Mouse (Mus musculus) midbrain, embryonic 14.5 days (tissue): ENCODE data around the gene Sco2. TPM values are rescaled to one million over a fixed set of nuclear protein-coding genes. Genes with fewer than 3 reads are reported as not detected.

ENCODE experiments used
- ATAC-seq: fragments of 200-750 bp; cut with Nextera tagmentation; 2 replicates; pipeline ENCODE4 v1.8.0; 2017; ENCODE audit warnings: moderate number of reproducible peaks, moderate library complexity; ENCODE audit not compliant: low FRiP score, low TSS enrichment
- DNase-seq: peaks from one replicate; pipeline ENCODE4 v3.0.0-alpha.2; 2015
- H3K27ac ChIP-seq: fragments of 300-500 bp; sonication (generic); replicated peaks from 2 replicates; pipeline ENCODE4 v1.5.1; 2014; ENCODE audit warnings: mild to moderate bottlenecking, low read depth, low read length, moderate library complexity
- H3K27me3 ChIP-seq: fragments of 300-500 bp; sonication (generic); 2 replicates; pipeline ENCODE4 v1.6.1; 2014; ENCODE audit warnings: low read length, control low read depth, mixed read lengths; ENCODE audit not compliant: control insufficient read depth, insufficient read depth
- H3K36me3 ChIP-seq: fragments of 300-500 bp; sonication (generic); 2 replicates; pipeline ENCODE4 v1.6.1; 2014; ENCODE audit warnings: low read length, control low read depth; ENCODE audit not compliant: control insufficient read depth, insufficient read depth
- H3K4me1 ChIP-seq: fragments of 300-500 bp; sonication (generic); 2 replicates; pipeline ENCODE4 v1.6.1; 2014; ENCODE audit warnings: mild to moderate bottlenecking, antibody characterized with exemption, low read length, control low read depth; ENCODE audit not compliant: control insufficient read depth, insufficient read depth
- H3K4me2 ChIP-seq: fragments of 300-500 bp; sonication (generic); 2 replicates; pipeline ENCODE4 v1.6.1; 2014; ENCODE audit warnings: mild to moderate bottlenecking, low read length, moderate library complexity
- H3K4me3 ChIP-seq: fragments of 300-500 bp; sonication (generic); replicated peaks from 2 replicates; pipeline ENCODE4 v1.5.1; 2014; ENCODE audit warnings: low read depth, low read length
- H3K9ac ChIP-seq: fragments of 300-500 bp; sonication (generic); replicated peaks from 2 replicates; pipeline ENCODE4 v1.6.1; 2014; ENCODE audit warnings: mild to moderate bottlenecking, low read length, moderate library complexity
- H3K9me3 ChIP-seq: fragments of 300-500 bp; sonication (generic); 2 replicates; pipeline ENCODE4 v1.6.1; 2016; ENCODE audit warnings: low read length, control low read depth, mixed read lengths; ENCODE audit not compliant: control insufficient read depth
- WGBS: fragments of 180-500 bp; shearing (Covaris S2); extraction: QIAGEN DNeasy Blood & Tissue Kit; methylation state at CpG from one replicate; pipeline ENCODE4 v1.1.7; 2014; 5-methylcytosine and 5-hydroxymethylcytosine counted together
- polyA plus RNA-seq: library from polyadenylated mRNA; unstranded; fragments of >200 nt; fragmentation: Nextera tagmentation; extraction: Ambion mirVana; gene quantifications from 2 replicates; pipeline ENCODE4 v1.2.1, GENCODE M21; 2014

Gene Sco2
- polyA plus RNA-seq, 1 experiment from 2014 or later: 12.2 TPM

GRCm38 (mm10) chr15:89376957-89377356 lies 3.3 kb upstream of the Sco2 start, which contains the start of gene Tymp:
TSS of gene Tymp (minus strand) at chr15:89377039.
- H3K27ac ChIP-seq: no peak within 1 kb of the TSS
- H3K9me3 ChIP-seq: no peaks in the 10 kb centered on the region
- no peak for ATAC-seq
- H3K4me3 ChIP-seq: no peak within 1 kb of the TSS
- peaks cover 19% of the 10 kb centered on the region for H3K4me1 ChIP-seq
- H3K36me3 ChIP-seq: peaks cover 8% of the 10 kb centered on the region
- H3K27me3 ChIP-seq: peaks cover 42% of the 10 kb centered on the region
- no peak within 1 kb of the TSS for H3K4me2 ChIP-seq
- no peak within 1 kb of the TSS for H3K9ac ChIP-seq
- 24% methylated on average over 16 of the region's 16 CpGs for WGBS
- DNase-seq: no peak

GRCm38 (mm10) chr15:89376040-89376439 lies 2.4 kb upstream of the Sco2 start:
- ATAC-seq (no peak), DNase-seq (no peak)
- Histone ChIP-seq H3K36me3 (peaks cover 17% of the 10 kb centered on the region), H3K4me3 (no peak overlapping the region), H3K27ac (no peak overlapping the region), H3K9me3 (no peaks in the 10 kb centered on the region), H3K4me2 (no peak overlapping the region), H3K4me1 (peaks cover 19% of the 10 kb centered on the region), H3K27me3 (peaks cover 42% of the 10 kb centered on the region), H3K9ac (no peak overlapping the region)
- WGBS: 78% methylated on average over 7 of the region's 7 CpGs

GRCm38 (mm10) chr15:89374801-89375534 lies 1.3 kb upstream of the Sco2 start:
- Histone ChIP-seq H3K4me2 (no peak overlapping the region; the same call in 1 of the 2 replicates), H3K27ac (no peak overlapping the region), H3K9ac (no peak overlapping the region; the same call in 1 of the 2 replicates), H3K36me3 (peaks cover 28% of the 10 kb centered on the region), H3K4me3 (no peak overlapping the region), H3K27me3 (peaks cover 38% of the 10 kb centered on the region), H3K4me1 (peaks cover 19% of the 10 kb centered on the region), H3K9me3 (no peaks in the 10 kb centered on the region)
- DNase-seq (no peak), ATAC-seq (no peak)
- 93% methylated on average over 17 of the region's 17 CpGs for WGBS

- H3K36me3 ChIP-seq: peaks cover 34% of the 10 kb centered on the region
- peaks cover 18% of the 10 kb centered on the region for H3K4me1 ChIP-seq
- H3K4me2 ChIP-seq: peak overlapping the region; percentile 87
- WGBS: 44% methylated on average over 9 of the region's 9 CpGs
- H3K4me3 ChIP-seq: peak overlapping the region; percentile 70
- peaks cover 35% of the 10 kb centered on the region for H3K27me3 ChIP-seq
- H3K27ac ChIP-seq: peak overlapping the region; percentile 93
- H3K9ac ChIP-seq: peak overlapping the region; percentile 81
- DNase-seq (no peak), ATAC-seq (peak; percentile 10; the same call in 1 of the 2 replicates)
- H3K9me3 ChIP-seq: no peaks in the 10 kb centered on the region
Measured at GRCm38 (mm10) chr15:89374340-89374739, 694 bp upstream of the Sco2 start.

GRCm38 (mm10) chr15:89373027-89373761 lies 452 bp downstream of the Sco2 start:
- peaks cover 23% of the 10 kb centered on the region for H3K27me3 ChIP-seq
- peak overlapping the region; percentile 70 for H3K4me3 ChIP-seq
- ATAC-seq: peak; percentile 75
- peak overlapping the region; percentile 81 for H3K9ac ChIP-seq
- 2% methylated on average over 35 of the region's 35 CpGs for WGBS
- H3K36me3 ChIP-seq: peaks cover 46% of the 10 kb centered on the region
- peaks cover 11% of the 10 kb centered on the region for H3K4me1 ChIP-seq
- H3K4me2 ChIP-seq: peak overlapping the region; percentile 87
- DNase-seq: peak; percentile 85
- peak overlapping the region; percentile 93 for H3K27ac ChIP-seq
- H3K9me3 ChIP-seq: no peaks in the 10 kb centered on the region

- ATAC-seq (no peak), DNase-seq (no peak)
- Histone ChIP-seq H3K9ac (no peak overlapping the region), H3K27ac (peak overlapping the region; percentile 93; the same call in 1 of the 2 replicates), H3K4me2 (peak overlapping the region; percentile 87), H3K9me3 (no peaks in the 10 kb centered on the region), H3K27me3 (peaks cover 17% of the 10 kb centered on the region), H3K4me3 (peak overlapping the region; percentile 70; the same call in 1 of the 2 replicates), H3K36me3 (peaks cover 52% of the 10 kb centered on the region), H3K4me1 (peaks cover 11% of the 10 kb centered on the region)
- WGBS: 86% methylated on average over 7 of the region's 7 CpGs
Measured at GRCm38 (mm10) chr15:89372536-89372935, 1.1 kb downstream of the Sco2 start.

- Histone ChIP-seq H3K4me3 (no peak overlapping the region), H3K9me3 (no peaks in the 10 kb centered on the region), H3K4me2 (no peak overlapping the region), H3K4me1 (peaks cover 11% of the 10 kb centered on the region), H3K27ac (no peak overlapping the region), H3K9ac (no peak overlapping the region), H3K27me3 (peaks cover 12% of the 10 kb centered on the region), H3K36me3 (peaks cover 57% of the 10 kb centered on the region)
- 93% methylated on average over 13 of the region's 13 CpGs for WGBS
- ATAC-seq (no peak), DNase-seq (no peak)
Measured at GRCm38 (mm10) chr15:89372068-89372467, 1.6 kb downstream of the Sco2 start.

GRCm38 (mm10) chr15:89365141-89365551 lies 8.5 kb downstream of the Sco2 start:
- no peak for DNase-seq
- Histone ChIP-seq H3K9me3 (no peaks in the 10 kb centered on the region), H3K4me2 (no peak overlapping the region), H3K36me3 (peaks cover 98% of the 10 kb centered on the region), H3K27me3 (no peaks in the 10 kb centered on the region), H3K4me1 (no peaks in the 10 kb centered on the region), H3K4me3 (no peak overlapping the region), H3K9ac (no peak overlapping the region), H3K27ac (no peak overlapping the region)
- 95% methylated on average over 4 of the region's 4 CpGs for WGBS
- ATAC-seq: no peak
